In the genomic region with DNA sequence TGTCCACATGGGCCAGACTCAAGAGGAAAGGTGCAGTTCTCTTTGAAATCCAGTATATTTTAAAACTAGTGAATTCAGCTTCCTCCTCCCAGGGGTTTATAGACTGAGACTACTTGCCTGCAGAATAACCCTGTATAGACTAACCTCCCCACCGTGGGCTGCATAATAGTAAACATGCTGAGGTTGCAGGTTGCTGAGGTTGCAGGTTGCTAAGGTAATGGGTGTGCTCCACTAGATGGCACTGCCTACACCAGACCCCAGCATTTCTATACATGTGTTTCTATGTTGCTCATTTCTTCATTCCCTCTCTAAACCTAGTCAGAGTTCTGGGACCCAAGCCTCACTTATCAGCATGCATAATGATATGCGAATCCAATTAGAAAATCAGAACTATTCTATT, we compare ENCODE assay signal across 24 mouse cellular contexts.
A peak's percentile ranks its signal among the peaks of the same experiment; 100 is the strongest.
DNase-seq lines count a peak whose midpoint lies in the region; ATAC-seq and TF ChIP-seq lines count a peak whose summit lies in the region.
"Had no signal": no experiment of that assay in that cellular context is flagged by ENCODE, and none has a peak within 500 bp of the region (broad histone marks: within the 10 kb centered on the region; RNA-seq: fewer than 3 reads in every experiment).

No protein-coding gene starts in this region.

- no peaks in the 10 kb centered on the region for H3K27me3 ChIP-seq in kidney, postnatal 0 days (ENCODE audit: insufficient read depth, low read length)
- no peaks in the 10 kb centered on the region for H3K27me3 ChIP-seq in kidney, embryonic 15.5 days
- H3K27me3 ChIP-seq: embryonic facial prominence, embryonic 15.5 days; heart, embryonic 13.5 days; midbrain, embryonic 13.5 days had no signal

- intact Hi-C loops in left cerebral cortex, postnatal 4 days (cut with DNase I) = no loop called here

- no peaks in the 10 kb centered on the region for H3K4me1 ChIP-seq in kidney, postnatal 0 days (replicated peaks; ENCODE audit: insufficient read depth, low read length)
- H3K4me1 ChIP-seq in kidney, embryonic 15.5 days = no peaks in the 10 kb centered on the region
- H3K4me1 ChIP-seq: embryonic facial prominence, embryonic 15.5 days; forebrain, embryonic 10.5 days; heart, embryonic 13.5 days; midbrain, embryonic 13.5 days had no signal

- 40% methylated on average over 2 of the region's 2 CpGs for WGBS in kidney, postnatal 0 days
- WGBS in kidney, embryonic 15.5 days = 42% methylated on average over 2 of the region's 2 CpGs

- no peak overlapping the region for H3K9ac ChIP-seq in kidney, postnatal 0 days (ENCODE audit: low read depth, low read length)
- no peak overlapping the region for H3K9ac ChIP-seq in kidney, embryonic 15.5 days
- H3K9ac ChIP-seq: embryonic facial prominence, embryonic 15.5 days; heart, embryonic 13.5 days; liver, embryonic 14.5 days; midbrain, embryonic 13.5 days had no signal

- H3K36me3 ChIP-seq in kidney, postnatal 0 days (ENCODE audit: insufficient read depth, low read length) = no peaks in the 10 kb centered on the region
- H3K36me3 ChIP-seq in kidney, embryonic 15.5 days = no peaks in the 10 kb centered on the region
- H3K36me3 ChIP-seq: embryonic facial prominence, embryonic 15.5 days; forebrain, embryonic 10.5 days; heart, embryonic 13.5 days; midbrain, embryonic 13.5 days had no signal

- no peak for ATAC-seq in kidney, postnatal 0 days (replicated peaks; ENCODE audit: low FRiP score, low read depth)
- no peak for ATAC-seq in kidney, embryonic 15.5 days (replicated peaks; ENCODE audit: low FRiP score)
- ATAC-seq: hindbrain, embryonic 16.5 days; lung, postnatal 0 days; midbrain, embryonic 13.5 days had no signal

- peak; percentile 8 for DNase-seq in embryo, embryonic 10 days (ENCODE audit: low spot score)
- DNase-seq in embryo, embryonic 11 days = no peak
- no peak for DNase-seq in kidney, postnatal 0 days (ENCODE audit: low spot score)
- peak; percentile 13 for DNase-seq in A20 (ENCODE audit: low read depth, low spot score)
- DNase-seq in adipocyte (ENCODE audit: low spot score) = peak; percentile 2
- no peak for DNase-seq in yolk sac, embryonic 10.5 days (ENCODE audit: low spot score)
- no peak for DNase-seq in left cerebral cortex, postnatal 4 days
- DNase-seq: adrenal gland, postnatal 25 days; cerebellum, adult 18-20 months; gastrocnemius, adult 2 months; heart, postnatal 36 days; kidney, adult 11 months; kidney, postnatal 25 days; right cerebral cortex, postnatal 14 days; thymus, adult 2 months had no signal

- peak; percentile 47; the same call in 1 of the 2 replicates for TF ChIP-seq CTCF in kidney, postnatal 0 days (IDR thresholded peaks at IDR 0.05; ENCODE audit: low read depth)

- no peak overlapping the region for H3K27ac ChIP-seq in kidney, postnatal 0 days
- no peak overlapping the region for H3K27ac ChIP-seq in kidney, embryonic 15.5 days
- H3K27ac ChIP-seq: embryonic facial prominence, embryonic 15.5 days; forebrain, embryonic 10.5 days; gastrocnemius, adult 2 months; heart, embryonic 13.5 days; liver, embryonic 14.5 days; midbrain, embryonic 13.5 days had no signal

- no peaks in the 10 kb centered on the region for H3K9me3 ChIP-seq in kidney, postnatal 0 days (replicated peaks; ENCODE audit: low read length)
- no peaks in the 10 kb centered on the region for H3K9me3 ChIP-seq in kidney, embryonic 15.5 days (replicated peaks)
- H3K9me3 ChIP-seq: embryonic facial prominence, embryonic 15.5 days; forebrain, embryonic 10.5 days; heart, embryonic 13.5 days; midbrain, embryonic 13.5 days had no signal

- H3K4me2 ChIP-seq in kidney, postnatal 0 days (ENCODE audit: low read length) = no peak overlapping the region
- H3K4me2 ChIP-seq in kidney, embryonic 15.5 days = no peak overlapping the region
- H3K4me2 ChIP-seq: embryonic facial prominence, embryonic 15.5 days; heart, embryonic 13.5 days; midbrain, embryonic 13.5 days had no signal

- no peak overlapping the region for H3K4me3 ChIP-seq in kidney, postnatal 0 days (replicated peaks; ENCODE audit: low read depth, low read length)
- H3K4me3 ChIP-seq in kidney, embryonic 15.5 days (replicated peaks) = no peak overlapping the region
- H3K4me3 ChIP-seq: embryonic facial prominence, embryonic 15.5 days; forebrain, embryonic 10.5 days; gastrocnemius, adult 2 months; heart, embryonic 13.5 days; midbrain, embryonic 13.5 days; myocyte had no signal

Comparison
In these comparisons a context has a peak if more than half of its experiments do, and no peak if none do; other contexts are left out.
1. DNase-seq: peak in embryo, embryonic 10 days (single experiment), A20 (single experiment) and adipocyte (single experiment); none in embryo, embryonic 11 days (single experiment), kidney, postnatal 0 days (single experiment), yolk sac, embryonic 10.5 days (single experiment) and left cerebral cortex, postnatal 4 days (single experiment).